Mouse (Mus musculus): ENCODE results near the gene Bcas3. TPM values are rescaled to one million over a fixed set of nuclear protein-coding genes. Genes with fewer than 3 reads are reported as not detected.

The Bcas3 gene
- 25.3 and 27.2 TPM in 2 replicates for polyA plus RNA-seq (2012; rRNA removed)

DNA sequence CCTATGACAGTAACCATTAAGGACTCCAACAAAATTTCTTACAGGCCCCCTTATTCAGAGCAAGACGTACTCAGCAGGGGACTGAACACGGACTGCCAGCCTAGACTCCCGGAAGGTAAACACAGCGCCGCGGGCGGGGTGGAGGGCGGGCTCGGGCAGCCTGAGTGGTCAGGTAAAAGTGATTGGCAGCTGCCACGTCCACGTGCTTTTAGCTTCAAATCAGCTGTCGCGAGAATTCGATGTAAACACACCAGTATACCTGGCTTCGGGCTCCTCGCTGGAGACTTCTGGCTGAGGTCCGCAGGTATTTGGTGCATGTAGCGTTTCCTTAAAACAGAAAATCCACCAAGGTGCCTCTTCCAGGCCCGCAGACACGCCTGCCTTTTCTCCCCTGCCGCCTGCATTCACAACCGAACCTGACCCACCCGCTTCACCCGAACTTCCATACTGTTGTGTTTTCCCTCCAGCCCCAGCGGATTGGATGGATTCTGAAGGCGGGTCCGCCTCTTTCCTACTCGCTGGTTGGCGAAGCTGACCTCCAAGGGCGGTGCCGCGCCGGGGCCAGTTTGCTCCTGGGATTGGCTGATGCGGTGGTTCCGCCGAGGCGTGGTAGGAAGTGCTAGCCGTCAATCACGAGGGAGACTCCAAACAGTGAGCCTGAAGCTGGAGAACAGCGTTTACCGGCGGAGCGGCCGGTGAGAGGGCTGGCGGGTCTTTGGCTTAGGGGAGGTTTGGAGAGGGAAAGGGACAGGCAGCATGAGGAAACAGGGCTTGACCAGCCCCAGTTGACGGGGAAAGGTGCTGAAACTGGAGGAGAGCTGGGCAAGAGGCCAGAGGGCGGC, at the start of gene Bcas3:
Bcas3 (plus strand) TSS at position 629 of the 842 bp plus-strand sequence.
- Histone ChIP-seq H3K27ac (ENCODE audit: insufficient read depth, low read length) (peak within 1 kb of the TSS; percentile 81), H3K4me3 (ENCODE audit: extremely low read depth, insufficient read depth, insufficient read length) (peak within 1 kb of the TSS; percentile 94), H3K36me3 (ENCODE audit: control insufficient read depth, insufficient read depth, low read length) (peaks cover 1% of the 10 kb centered on the region; the same call in 1 of the 2 replicates), H3K4me1 (ENCODE audit: control insufficient read depth, insufficient read depth, insufficient read length) (no peaks in the 10 kb centered on the region), H3K27me3 (ENCODE audit: control insufficient read depth, insufficient read depth, low read length) (no peaks in the 10 kb centered on the region)
- under 1% methylated on average over 47 of the region's 47 CpGs for WGBS
- TF ChIP-seq POLR2A (IDR thresholded peaks at IDR 0.05; ENCODE audit: low read depth, low read length) (peak; percentile 82), CTCF (IDR thresholded peaks at IDR 0.05; ENCODE audit: extremely low read depth, insufficient read depth, insufficient read length, insufficient replicate concordance) (no peak)
- peak; percentile 96 to 98 for DNase-seq (ENCODE audit: low read depth in 1 of 2, low spot score in 2 of 2)

DNA sequence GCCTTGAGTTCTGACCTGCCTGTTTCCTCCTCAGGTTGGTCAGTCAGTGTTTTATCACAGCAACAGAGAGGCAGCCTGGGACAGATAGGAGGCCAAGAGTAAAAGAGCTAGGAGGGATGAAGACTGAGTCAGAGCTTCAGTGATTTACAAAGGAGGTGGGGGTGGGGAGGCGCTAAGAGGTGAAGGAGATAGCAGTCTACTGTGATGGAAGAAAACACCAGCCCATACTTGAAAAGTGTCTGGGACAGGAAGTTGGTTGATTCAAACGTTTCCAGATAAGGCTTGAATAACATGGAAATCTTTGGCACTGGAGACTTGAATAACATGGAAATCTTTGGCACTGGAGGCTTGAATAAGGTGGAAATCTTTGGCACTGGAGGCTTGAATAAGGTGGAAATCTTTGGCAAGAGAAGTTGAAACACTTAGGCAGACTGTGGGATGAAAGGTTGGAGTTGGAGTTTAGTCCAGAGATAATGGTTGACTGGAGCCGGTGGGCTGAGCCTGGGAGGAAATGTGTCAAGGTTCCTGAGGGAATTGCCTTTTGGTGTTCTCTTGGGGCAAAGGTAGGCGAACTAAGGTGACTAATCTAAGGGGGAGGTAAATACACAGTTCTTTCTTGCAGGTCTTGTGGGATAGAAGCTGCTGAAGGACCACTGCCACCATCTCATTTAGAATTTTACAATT, 46.2 kb upstream of the Bcas3 start:
- Histone ChIP-seq H3K36me3 (ENCODE audit: control insufficient read depth, insufficient read depth, low read length) (no peaks in the 10 kb centered on the region), H3K4me3 (ENCODE audit: extremely low read depth, insufficient read depth, insufficient read length) (no peak overlapping the region), H3K4me1 (ENCODE audit: control insufficient read depth, insufficient read depth, insufficient read length) (no peaks in the 10 kb centered on the region), H3K27ac (ENCODE audit: insufficient read depth, low read length) (no peak overlapping the region), H3K27me3 (ENCODE audit: control insufficient read depth, insufficient read depth, low read length) (no peaks in the 10 kb centered on the region)
- TF ChIP-seq CTCF (IDR thresholded peaks at IDR 0.05; ENCODE audit: extremely low read depth, insufficient read depth, insufficient read length, insufficient replicate concordance), result no peak
- no peak for TF ChIP-seq POLR2A (IDR thresholded peaks at IDR 0.05; ENCODE audit: low read depth, low read length)
- 60% methylated on average over 4 of the region's 4 CpGs for WGBS
- DNase-seq (ENCODE audit: low read depth in 1 of 2, low spot score in 2 of 2), result no peak

DNA sequence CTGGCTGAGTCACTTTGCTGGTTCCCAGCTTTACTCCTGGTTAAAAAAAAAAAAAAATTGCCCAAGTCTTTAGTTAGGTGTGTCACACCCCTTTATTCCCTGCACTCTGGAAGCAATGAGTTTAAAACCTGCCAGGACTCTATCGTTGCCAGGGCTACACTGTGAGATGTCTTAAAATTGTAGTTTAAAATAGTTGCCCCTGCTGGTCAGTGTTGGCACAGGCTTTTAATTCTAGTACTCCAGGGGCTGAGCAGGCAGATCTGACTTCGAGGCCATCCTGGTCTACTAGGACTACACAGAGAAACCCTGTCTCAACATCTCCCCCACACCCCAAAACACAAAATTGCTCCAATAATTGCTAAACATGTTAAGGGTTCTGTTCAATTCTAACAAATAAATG, 44.2 kb upstream of the Bcas3 start:
- peaks cover 2% of the 10 kb centered on the region; the same call in 1 of the 2 replicates for H3K4me1 ChIP-seq (ENCODE audit: control insufficient read depth, insufficient read depth, insufficient read length)
- no peaks in the 10 kb centered on the region for H3K27me3 ChIP-seq (ENCODE audit: control insufficient read depth, insufficient read depth, low read length)
- TF ChIP-seq CTCF (IDR thresholded peaks at IDR 0.05; ENCODE audit: extremely low read depth, insufficient read depth, insufficient read length, insufficient replicate concordance) (no peak), POLR2A (IDR thresholded peaks at IDR 0.05; ENCODE audit: low read depth, low read length) (no peak)
- no peak overlapping the region for H3K27ac ChIP-seq (ENCODE audit: insufficient read depth, low read length)
- WGBS, result 68% methylated on average over 2 of the region's 2 CpGs
- no peaks in the 10 kb centered on the region for H3K36me3 ChIP-seq (ENCODE audit: control insufficient read depth, insufficient read depth, low read length)
- DNase-seq (ENCODE audit: low read depth in 1 of 2, low spot score in 2 of 2), result peak in 1 of 2 experiments; percentile 6
- H3K4me3 ChIP-seq (ENCODE audit: extremely low read depth, insufficient read depth, insufficient read length), result no peak overlapping the region

DNA sequence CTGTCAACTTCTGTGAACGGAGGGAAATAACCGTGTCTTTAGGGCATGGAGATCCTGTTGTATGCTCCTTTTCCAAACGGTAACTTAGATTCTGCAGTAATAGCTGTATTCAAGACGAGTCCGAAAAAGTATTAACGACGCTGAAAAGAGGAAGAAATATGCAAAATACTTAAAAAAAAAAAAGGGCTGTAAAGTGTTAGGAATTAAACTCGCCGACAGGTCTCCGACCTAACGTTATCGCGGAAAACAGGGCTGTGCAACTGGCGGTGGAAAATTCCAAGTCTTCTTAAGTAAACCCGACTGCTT, 42.6 kb upstream of the Bcas3 start:
- no peak for DNase-seq (ENCODE audit: low read depth in 1 of 2, low spot score in 2 of 2)
- H3K27me3 ChIP-seq (ENCODE audit: control insufficient read depth, insufficient read depth, low read length), result no peaks in the 10 kb centered on the region
- H3K36me3 ChIP-seq (ENCODE audit: control insufficient read depth, insufficient read depth, low read length), result no peaks in the 10 kb centered on the region
- WGBS, result 1% methylated on average over 15 of the region's 15 CpGs
- TF ChIP-seq POLR2A (IDR thresholded peaks at IDR 0.05; ENCODE audit: low read depth, low read length), result no peak
- no peak for TF ChIP-seq CTCF (IDR thresholded peaks at IDR 0.05; ENCODE audit: extremely low read depth, insufficient read depth, insufficient read length, insufficient replicate concordance)
- H3K4me3 ChIP-seq (ENCODE audit: extremely low read depth, insufficient read depth, insufficient read length), result peak overlapping the region; percentile 61
- H3K4me1 ChIP-seq (ENCODE audit: control insufficient read depth, insufficient read depth, insufficient read length), result peaks cover 2% of the 10 kb centered on the region; the same call in 1 of the 2 replicates
- peak overlapping the region; percentile 76 for H3K27ac ChIP-seq (ENCODE audit: insufficient read depth, low read length)

DNA sequence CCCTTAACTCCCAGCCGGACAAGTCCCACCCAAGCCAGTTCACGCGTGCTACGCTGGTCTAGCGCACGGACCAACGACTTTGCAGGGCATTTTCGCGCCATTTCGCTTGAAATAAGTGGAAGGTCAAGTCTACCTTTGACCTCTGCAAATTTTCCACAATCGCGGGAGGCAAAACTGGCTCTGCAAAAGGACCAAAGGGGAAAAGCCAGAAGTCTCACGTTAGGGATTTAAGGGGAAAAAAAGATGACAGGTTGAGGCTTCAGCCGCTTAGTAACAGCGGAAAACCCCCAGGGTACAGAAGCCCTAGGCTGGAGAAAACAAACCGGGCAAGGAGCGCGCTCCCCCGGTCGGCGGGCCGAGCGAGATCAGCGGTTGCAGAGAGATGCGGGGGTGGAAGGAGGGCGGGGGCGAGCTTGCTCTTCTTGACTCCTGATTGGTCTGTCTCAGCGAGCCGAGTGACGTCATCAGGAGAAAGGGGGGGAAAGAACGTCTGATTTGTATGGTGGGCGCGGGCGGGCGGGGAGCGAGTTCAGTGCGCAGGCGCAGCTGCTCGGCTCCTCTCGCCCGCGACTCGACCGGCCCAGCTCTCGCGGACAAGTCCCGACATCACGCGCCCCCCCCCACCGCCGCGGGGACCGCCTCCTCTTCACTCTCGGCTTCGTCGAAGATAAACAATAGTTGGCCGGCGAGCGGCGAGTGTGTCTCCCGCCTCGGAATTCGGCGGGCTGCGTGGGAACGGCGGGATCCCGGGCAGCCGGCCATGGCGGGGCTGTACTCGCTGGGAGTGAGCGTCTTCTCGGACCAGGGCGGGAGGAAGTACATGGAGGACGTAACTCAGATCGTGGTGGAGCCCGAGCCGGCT, 42.0 kb upstream of the Bcas3 start, which contains the start of gene Ppm1d:
Ppm1d (plus strand) TSS at position 532 of the 862 bp plus-strand sequence.
- peaks cover 2% of the 10 kb centered on the region; the same call in 1 of the 2 replicates for H3K4me1 ChIP-seq (ENCODE audit: control insufficient read depth, insufficient read depth, insufficient read length)
- no peaks in the 10 kb centered on the region for H3K36me3 ChIP-seq (ENCODE audit: control insufficient read depth, insufficient read depth, low read length)
- WGBS, result under 1% methylated on average over 71 of the region's 78 CpGs
- no peak for TF ChIP-seq CTCF (IDR thresholded peaks at IDR 0.05; ENCODE audit: extremely low read depth, insufficient read depth, insufficient read length, insufficient replicate concordance)
- TF ChIP-seq POLR2A (IDR thresholded peaks at IDR 0.05; ENCODE audit: low read depth, low read length), result peak; percentile 64
- peak within 1 kb of the TSS; percentile 87 for H3K4me3 ChIP-seq (ENCODE audit: extremely low read depth, insufficient read depth, insufficient read length)
- H3K27me3 ChIP-seq (ENCODE audit: control insufficient read depth, insufficient read depth, low read length), result no peaks in the 10 kb centered on the region
- peak within 1 kb of the TSS; percentile 96 for H3K27ac ChIP-seq (ENCODE audit: insufficient read depth, low read length)
- DNase-seq (ENCODE audit: low read depth in 1 of 2, low spot score in 2 of 2), result peak; percentile 96 to 99
